Mouse (Mus musculus) neural tube, embryonic 13.5 days (tissue): ENCODE measurements at regions not wholly inside any gene's neighbourhood (a gene's known extent, or its start where the extent isn't known, plus 50 kb on each side); places are given as distances from the start of the nearest gene placed in this dataset.
A peak's percentile ranks its signal among the peaks of the same experiment; 100 is the strongest.

ENCODE experiments used
- ATAC-seq: fragments of 200-750 bp; cut with Nextera tagmentation; 2 replicates; pipeline ENCODE4 v1.8.0; 2017; ENCODE audit warnings: low read depth, mild to moderate bottlenecking, moderate TSS enrichment, moderate library complexity
- H3K27ac ChIP-seq: fragments of 300-500 bp; sonication (generic); replicated peaks from 2 replicates; pipeline ENCODE4 v1.5.1; 2015; ENCODE audit warnings: moderate library complexity, mild to moderate bottlenecking, inconsistent platforms
- H3K27me3 ChIP-seq: fragments of 300-500 bp; sonication (generic); 2 replicates; pipeline ENCODE4 v1.6.1; 2015; ENCODE audit warnings: mild to moderate bottlenecking, inconsistent platforms
- H3K36me3 ChIP-seq: fragments of 300-500 bp; sonication (generic); 2 replicates; pipeline ENCODE4 v1.6.1; 2015; ENCODE audit warnings: mild to moderate bottlenecking, inconsistent platforms
- H3K4me1 ChIP-seq: fragments of 300-500 bp; sonication (generic); replicated peaks from 2 replicates; pipeline ENCODE4 v1.6.1; 2015; ENCODE audit warnings: inconsistent platforms
- H3K4me2 ChIP-seq: fragments of 300-500 bp; sonication (generic); 2 replicates; pipeline ENCODE4 v1.6.1; 2015; ENCODE audit warnings: inconsistent platforms, mild to moderate bottlenecking, moderate library complexity
- H3K4me3 ChIP-seq: fragments of 300-500 bp; sonication (generic); 2 replicates; pipeline ENCODE4 v1.5.1; 2015; ENCODE audit warnings: mild to moderate bottlenecking, inconsistent platforms
- H3K9ac ChIP-seq: fragments of 300-500 bp; sonication (generic); 2 replicates; pipeline ENCODE4 v1.6.1; 2015; ENCODE audit warnings: moderate library complexity, mild to moderate bottlenecking, inconsistent platforms
- H3K9me3 ChIP-seq: fragments of 300-500 bp; sonication (generic); 2 replicates; pipeline ENCODE4 v1.6.1; 2016; ENCODE audit warnings: inconsistent platforms
- WGBS: fragments of 180-500 bp; shearing (Covaris S2); methylation state at CpG from one replicate; pipeline ENCODE4 v1.1.7; 2015; 5-methylcytosine and 5-hydroxymethylcytosine counted together

- peaks cover 71% of the 10 kb centered on the region for H3K4me1 ChIP-seq
- H3K27me3 ChIP-seq: peaks cover 80% of the 10 kb centered on the region
- 0 out of 2 replicates have a peak, but pooled peaks cover 4% of the 10 kb centered on the region for H3K36me3 ChIP-seq
- H3K27ac ChIP-seq: peak overlapping the region; percentile 20; the same call in 1 of the 2 replicates
- H3K4me3 ChIP-seq: no peak overlapping the region
- no peaks in the 10 kb centered on the region for H3K9me3 ChIP-seq
- ATAC-seq: no peak
- WGBS: 90% methylated on average over 8 of the region's 8 CpGs
- no peak overlapping the region for H3K4me2 ChIP-seq
- no peak overlapping the region for H3K9ac ChIP-seq
Measured at GRCm38 (mm10) chr15:85662271-85662670, 72.5 kb upstream of the Ppara start.

- WGBS: 84% methylated on average over 4 of the region's 4 CpGs
- Histone ChIP-seq H3K9me3 (no peaks in the 10 kb centered on the region), H3K4me2 (no peak overlapping the region), H3K27ac (no peak overlapping the region), H3K36me3 (0 out of 2 replicates have a peak, but pooled peaks cover 4% of the 10 kb centered on the region), H3K4me1 (peaks cover 71% of the 10 kb centered on the region), H3K4me3 (no peak overlapping the region), H3K9ac (no peak overlapping the region), H3K27me3 (peaks cover 78% of the 10 kb centered on the region)
- ATAC-seq: no peak
Measured at GRCm38 (mm10) chr15:85662673-85663072, 72.1 kb upstream of the Ppara start.

- 0 out of 2 replicates have a peak overlapping the region, but pooled peaks have one; percentile 22 for H3K9ac ChIP-seq
- H3K27ac ChIP-seq: peak overlapping the region; percentile 52
- WGBS: 87% methylated on average over 17 of the region's 17 CpGs
- 0 out of 2 replicates have a peak overlapping the region, but pooled peaks have one; percentile 9 for H3K4me2 ChIP-seq
- H3K36me3 ChIP-seq: no peaks in the 10 kb centered on the region
- no peak overlapping the region for H3K4me3 ChIP-seq
- H3K4me1 ChIP-seq: peaks cover 73% of the 10 kb centered on the region
- ATAC-seq: no peak
- H3K27me3 ChIP-seq: peaks cover 68% of the 10 kb centered on the region
- no peaks in the 10 kb centered on the region for H3K9me3 ChIP-seq
Measured at GRCm38 (mm10) chr15:85663757-85664431, 70.9 kb upstream of the Ppara start.

- no peaks in the 10 kb centered on the region for H3K9me3 ChIP-seq
- 72% methylated on average over 10 of the region's 10 CpGs for WGBS
- H3K4me1 ChIP-seq: peaks cover 79% of the 10 kb centered on the region
- H3K4me2 ChIP-seq: 0 out of 2 replicates have a peak overlapping the region, but pooled peaks have one; percentile 9
- H3K27ac ChIP-seq: peak overlapping the region; percentile 52
- H3K9ac ChIP-seq: no peak overlapping the region
- H3K36me3 ChIP-seq: no peaks in the 10 kb centered on the region
- no peak overlapping the region for H3K4me3 ChIP-seq
- ATAC-seq: no peak
- H3K27me3 ChIP-seq: peaks cover 63% of the 10 kb centered on the region
Measured at GRCm38 (mm10) chr15:85664432-85664828, 70.4 kb upstream of the Ppara start.

- no peak for ATAC-seq
- no peaks in the 10 kb centered on the region for H3K36me3 ChIP-seq
- H3K9ac ChIP-seq: peak overlapping the region; percentile 2; the same call in 1 of the 2 replicates
- H3K4me2 ChIP-seq: peak overlapping the region; percentile 23
- H3K4me3 ChIP-seq: no peak overlapping the region
- no peaks in the 10 kb centered on the region for H3K9me3 ChIP-seq
- peaks cover 81% of the 10 kb centered on the region for H3K4me1 ChIP-seq
- H3K27ac ChIP-seq: peak overlapping the region; percentile 66
- WGBS: 70% methylated on average over 12 of the region's 12 CpGs
- peaks cover 57% of the 10 kb centered on the region for H3K27me3 ChIP-seq
Measured at GRCm38 (mm10) chr15:85665181-85665821, 69.5 kb upstream of the Ppara start.

GRCm38 (mm10) chr15:85666496-85666895 is 68.3 kb upstream of the Ppara start:
- H3K4me1 ChIP-seq: peaks cover 70% of the 10 kb centered on the region
- H3K27ac ChIP-seq: peak overlapping the region; percentile 100
- no peaks in the 10 kb centered on the region for H3K36me3 ChIP-seq
- H3K9ac ChIP-seq: peak overlapping the region; percentile 65
- H3K4me3 ChIP-seq: peak overlapping the region; percentile 19
- 49% methylated on average over 9 of the region's 9 CpGs for WGBS
- no peak for ATAC-seq
- peak overlapping the region; percentile 97 for H3K4me2 ChIP-seq
- no peaks in the 10 kb centered on the region for H3K9me3 ChIP-seq
- H3K27me3 ChIP-seq: peaks cover 45% of the 10 kb centered on the region

- WGBS: 23% methylated on average over 12 of the region's 12 CpGs
Measured at GRCm38 (mm10) chr15:85667381-85667791, 67.4 kb upstream of the Ppara start.

GRCm38 (mm10) chr15:85667906-85668590 is 66.7 kb upstream of the Ppara start:
- Histone ChIP-seq H3K4me1 (peaks cover 55% of the 10 kb centered on the region), H3K4me2 (peak overlapping the region; percentile 97), H3K27me3 (peaks cover 29% of the 10 kb centered on the region), H3K9ac (peak overlapping the region; percentile 100), H3K36me3 (no peaks in the 10 kb centered on the region), H3K4me3 (peak overlapping the region; percentile 21; the same call in 1 of the 2 replicates), H3K9me3 (no peaks in the 10 kb centered on the region), H3K27ac (peak overlapping the region; percentile 100)
- ATAC-seq: no peak
- WGBS: 47% methylated on average over 7 of the region's 7 CpGs

More at GRCm38 (mm10) chr15:85667381-85667791, 67.4 kb upstream of the Ppara start:
- Histone ChIP-seq H3K9ac (peak overlapping the region; percentile 100), H3K36me3 (no peaks in the 10 kb centered on the region), H3K4me1 (peaks cover 61% of the 10 kb centered on the region), H3K4me3 (peak overlapping the region; percentile 21), H3K9me3 (no peaks in the 10 kb centered on the region), H3K4me2 (peak overlapping the region; percentile 97), H3K27me3 (peaks cover 36% of the 10 kb centered on the region), H3K27ac (peak overlapping the region; percentile 100)
- no peak for ATAC-seq

- H3K9ac ChIP-seq: peak overlapping the region; percentile 100
- peaks cover 21% of the 10 kb centered on the region for H3K27me3 ChIP-seq
- WGBS: 50% methylated on average over 9 of the region's 9 CpGs
- ATAC-seq: no peak
- peak overlapping the region; percentile 100 for H3K27ac ChIP-seq
- peak overlapping the region; percentile 97 for H3K4me2 ChIP-seq
- H3K4me3 ChIP-seq: peak overlapping the region; percentile 98; the same call in 1 of the 2 replicates
- peaks cover 2% of the 10 kb centered on the region; the same call in 1 of the 2 replicates for H3K36me3 ChIP-seq
- H3K9me3 ChIP-seq: no peaks in the 10 kb centered on the region
- H3K4me1 ChIP-seq: peaks cover 57% of the 10 kb centered on the region
Measured at GRCm38 (mm10) chr15:85668871-85669651, 65.7 kb upstream of the Ppara start.

GRCm38 (mm10) chr15:85669652-85670175 is 65.1 kb upstream of the Ppara start:
- peak overlapping the region; percentile 97 for H3K4me2 ChIP-seq
- peak overlapping the region; percentile 98 for H3K4me3 ChIP-seq
- 18% methylated on average over 15 of the region's 15 CpGs for WGBS
- H3K27me3 ChIP-seq: peaks cover 15% of the 10 kb centered on the region
- H3K9me3 ChIP-seq: no peaks in the 10 kb centered on the region
- H3K9ac ChIP-seq: peak overlapping the region; percentile 100
- H3K27ac ChIP-seq: peak overlapping the region; percentile 100
- H3K4me1 ChIP-seq: peaks cover 59% of the 10 kb centered on the region
- peak; percentile 33 for ATAC-seq
- peaks cover 5% of the 10 kb centered on the region; the same call in 1 of the 2 replicates for H3K36me3 ChIP-seq

GRCm38 (mm10) chr15:85670176-85670788 is 64.5 kb upstream of the Ppara start:
- H3K9ac ChIP-seq: peak overlapping the region; percentile 100
- H3K27me3 ChIP-seq: peaks cover 12% of the 10 kb centered on the region
- H3K9me3 ChIP-seq: no peaks in the 10 kb centered on the region
- H3K36me3 ChIP-seq: peaks cover 8% of the 10 kb centered on the region
- peak; percentile 81 for ATAC-seq
- H3K27ac ChIP-seq: peak overlapping the region; percentile 100
- under 1% methylated on average over 60 of the region's 64 CpGs for WGBS
- H3K4me1 ChIP-seq: peaks cover 62% of the 10 kb centered on the region
- H3K4me2 ChIP-seq: peak overlapping the region; percentile 97
- H3K4me3 ChIP-seq: peak overlapping the region; percentile 98
